Mouse (Mus musculus) layer of hippocampus, adult 11-12 months (tissue): ENCODE results near the gene Atp13a5.

Source experiments
- DNase-seq: peaks from one replicate; pipeline ENCODE4 v3.0.0; 2022; ENCODE audit warnings: low spot score

Atp13a5 gene

DNA sequence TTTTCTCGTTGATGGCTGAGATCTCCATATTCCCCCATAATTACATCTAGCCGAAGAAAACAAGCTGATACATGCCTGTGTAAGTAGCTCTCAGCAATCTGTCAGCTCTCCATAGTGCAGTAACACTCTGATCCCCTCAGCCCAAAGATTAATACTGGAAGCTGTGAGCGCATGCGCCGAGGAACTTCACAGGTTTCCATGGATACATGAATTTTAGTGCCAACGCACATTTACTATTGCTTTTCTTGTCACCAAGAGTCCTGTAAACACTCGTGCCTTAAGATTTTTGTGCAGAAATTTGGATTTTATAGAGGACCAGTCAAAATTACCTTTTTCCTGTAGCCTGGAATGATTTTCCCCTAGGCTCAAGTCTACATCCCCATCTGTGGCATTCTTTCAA lies 173.7 kb downstream of the Atp13a5 start:
- peak; percentile 58 for DNase-seq

DNA sequence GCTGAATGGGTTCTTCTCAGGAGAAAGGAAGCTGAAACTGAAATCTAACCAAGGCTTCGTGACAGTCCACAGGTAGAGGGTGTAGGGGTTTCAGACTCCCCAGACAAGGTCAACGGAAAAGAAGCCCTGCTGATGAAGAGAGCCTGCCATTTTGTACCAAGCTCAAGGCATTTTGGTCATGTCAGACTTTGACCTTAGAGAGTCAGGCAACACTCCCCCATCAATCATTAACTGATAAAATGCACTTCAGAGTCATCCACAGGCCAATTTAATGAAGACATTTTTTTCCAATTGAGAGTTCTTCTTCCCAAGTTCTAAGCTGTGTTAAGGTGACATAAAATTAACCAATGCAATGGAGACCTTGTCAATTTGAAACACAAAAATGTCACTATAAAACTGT lies 177.4 kb downstream of the Atp13a5 start:
- no peak for DNase-seq

DNA sequence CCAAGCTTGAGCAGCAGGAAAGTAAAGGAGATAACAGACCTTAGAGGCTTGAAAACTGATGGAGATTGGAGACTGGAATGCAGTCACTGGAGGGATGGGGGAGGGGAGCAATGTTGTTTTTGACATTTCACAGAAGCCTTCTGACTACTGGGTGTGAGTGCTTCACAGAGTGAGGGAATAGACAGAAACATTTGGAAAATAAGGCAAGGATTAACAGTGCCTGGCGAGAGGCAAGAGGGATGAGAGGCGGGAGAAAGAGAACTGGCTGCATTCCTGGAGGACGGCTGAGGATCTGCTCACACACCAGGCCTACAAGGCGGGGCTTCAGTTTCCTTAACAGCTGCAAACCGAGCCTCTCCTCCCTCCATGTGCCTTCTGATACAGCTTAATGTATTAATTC lies 180.1 kb downstream of the Atp13a5 start:
- peak; percentile 49 for DNase-seq

GRCm38 (mm10) chr16:29195156-29195555 lies 183.4 kb downstream of the Atp13a5 start:
- DNase-seq, result no peak

GRCm38 (mm10) chr16:29193981-29194380 lies 184.6 kb downstream of the Atp13a5 start:
- no peak for DNase-seq

GRCm38 (mm10) chr16:29192911-29193310 lies 185.6 kb downstream of the Atp13a5 start:
- no peak for DNase-seq
